Mouse (Mus musculus) cerebellum, postnatal 36 days (tissue): ENCODE measurements around the gene Ciz1.
A peak's percentile ranks its signal among the peaks of the same experiment; 100 is the strongest.
"Not testable (repeated sequence)": the region's sequence is repeated elsewhere in the genome, so short reads cannot be mapped to it uniquely, and the experiment has no call there.

Source experiments
- DNase-seq, 2 experiments: peaks; one replicate each; pipeline ENCODE4 v3.0.0; 2021 to 2022; ENCODE audit warnings: mixed read lengths in 2 of 2

Gene Ciz1

GRCm38 (mm10) chr2:32348311-32348710, 3.8 kb upstream of the Ciz1 start:
- DNase-seq, result peak; percentile 70 to 71

GRCm38 (mm10) chr2:32349625-32350255, 2.4 kb upstream of the Ciz1 start:
- peak; percentile 39 to 48 for DNase-seq

- peak; percentile 62 to 63 for DNase-seq
Observed at GRCm38 (mm10) chr2:32350471-32351051, 1.6 kb upstream of the Ciz1 start.

- DNase-seq, result peak; percentile 61 to 66
Observed at GRCm38 (mm10) chr2:32351471-32351961, 611 bp upstream of the Ciz1 start.

- peak; percentile 98 for DNase-seq
Observed at GRCm38 (mm10) chr2:32353007-32353542, 948 bp downstream of the Ciz1 start, which contains the start of gene Dnm1. Gene Dnm1 (minus strand): TSS chr2:32353338.

GRCm38 (mm10) chr2:32353836-32354235, 1.7 kb downstream of the Ciz1 start:
- DNase-seq, result no peak

- DNase-seq, result no peak
Observed at GRCm38 (mm10) chr2:32354336-32354895, 2.3 kb downstream of the Ciz1 start.

GRCm38 (mm10) chr2:32356216-32356615, 4.1 kb downstream of the Ciz1 start:
- no peak for DNase-seq

- DNase-seq, result no peak
Observed at GRCm38 (mm10) chr2:32357710-32358109, 5.6 kb downstream of the Ciz1 start.

GRCm38 (mm10) chr2:32358381-32358780, 6.3 kb downstream of the Ciz1 start:
- DNase-seq, result no peak

- DNase-seq, result peak; percentile 80 to 84
Observed at GRCm38 (mm10) chr2:32360741-32361140, 8.6 kb downstream of the Ciz1 start.

- peak; percentile 88 to 90 for DNase-seq
Observed at GRCm38 (mm10) chr2:32361437-32361836, 9.3 kb downstream of the Ciz1 start.

- DNase-seq, result not testable (repeated sequence)
Observed at GRCm38 (mm10) chr2:32362274-32362673, 10.1 kb downstream of the Ciz1 start.

GRCm38 (mm10) chr2:32362817-32363340, 10.8 kb downstream of the Ciz1 start:
- peak; percentile 96 for DNase-seq

- DNase-seq, result no peak
Observed at GRCm38 (mm10) chr2:32363376-32364106, 11.4 kb downstream of the Ciz1 start.

- no peak for DNase-seq
Observed at GRCm38 (mm10) chr2:32364121-32364520, 12.0 kb downstream of the Ciz1 start.

GRCm38 (mm10) chr2:32367315-32367714, 15.2 kb downstream of the Ciz1 start:
- DNase-seq, result no peak

GRCm38 (mm10) chr2:32374191-32374590, 22.1 kb downstream of the Ciz1 start:
- no peak for DNase-seq

- DNase-seq, result no peak
Observed at GRCm38 (mm10) chr2:32375317-32375940, 23.3 kb downstream of the Ciz1 start.

GRCm38 (mm10) chr2:32376963-32377362, 24.8 kb downstream of the Ciz1 start:
- DNase-seq, result no peak

- no peak for DNase-seq
Observed at GRCm38 (mm10) chr2:32380001-32380500, 27.9 kb downstream of the Ciz1 start.

- no peak for DNase-seq
Observed at GRCm38 (mm10) chr2:32381141-32381774, 29.1 kb downstream of the Ciz1 start.
